Mouse (Mus musculus) B cell, adult 62 days (primary cell): ENCODE measurements around the gene Rapgef5. TPM values are rescaled to one million over a fixed set of nuclear protein-coding genes. Genes with fewer than 3 reads are reported as not detected.

Experiments used
- total RNA-seq: library from RNA; stranded (reverse); gene quantifications from 4 replicates; pipeline ENCODE4 v1.2.4, GENCODE M21; 2023

Gene Rapgef5
- 24.6 to 32.2 TPM (median 25.8 TPM) in 4 replicates for total RNA-seq

DNA sequence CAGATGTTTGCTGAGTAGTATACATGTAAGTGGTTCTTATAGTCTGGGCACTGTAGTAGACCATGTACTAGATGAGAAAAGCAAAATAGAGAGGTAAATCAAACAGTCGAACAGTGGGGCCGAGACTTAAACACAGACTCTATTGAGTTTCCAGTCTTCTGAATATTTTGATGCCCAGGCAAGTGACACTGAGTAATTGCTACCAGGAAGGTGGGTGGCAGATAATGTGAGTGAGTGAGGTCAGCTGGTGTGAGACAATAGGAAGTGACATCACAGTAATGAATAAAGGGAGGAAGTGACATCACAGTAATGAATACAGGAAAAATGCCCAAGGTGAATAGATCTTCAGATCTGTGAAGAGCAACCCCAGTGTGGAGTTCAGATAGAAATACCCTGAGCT is at the start of gene Rapgef5:
TSS of gene Rapgef5 (plus strand) at position 301 of the 400 bp plus-strand sequence.

DNA sequence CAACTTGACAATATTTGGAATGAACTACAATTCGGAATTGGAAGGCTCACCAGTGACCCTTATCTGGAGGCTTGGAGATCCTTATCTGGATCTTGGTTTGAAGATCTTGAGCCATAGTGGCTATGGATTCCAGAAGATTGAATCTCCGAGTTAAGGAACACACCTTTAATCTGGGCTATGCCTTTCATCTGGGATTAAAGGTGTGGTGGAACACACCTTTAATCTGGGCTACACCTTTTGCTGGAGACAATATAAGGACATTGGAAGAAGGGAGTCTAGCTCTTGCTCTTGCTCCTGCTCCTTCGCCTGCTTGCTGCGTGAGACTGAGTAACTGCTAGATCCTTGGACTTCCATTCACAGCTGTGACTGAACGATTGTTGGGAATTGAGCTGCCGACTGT is 287.7 kb downstream of the Rapgef5 start, which contains the start of gene Cdca7l:
TSS of gene Cdca7l (plus strand) at position 301 of the 400 bp plus-strand sequence.

